Mouse (Mus musculus) embryonic fibroblast, embryonic 13.5 days (primary cell): ENCODE results near the gene Ankrd12.

Experiments used
- CTCF ChIP-seq: IDR thresholded peaks from 2 replicates; pipeline ENCODE4 v1.5.1; 2011; ENCODE audit warnings: mild to moderate bottlenecking, control low read depth, low read length, moderate library complexity, borderline replicate concordance; ENCODE audit not compliant: insufficient read depth
- POLR2A ChIP-seq: IDR thresholded peaks from 2 replicates; pipeline ENCODE4 v1.6.1; 2011; ENCODE audit warnings: low read depth, mild to moderate bottlenecking, control low read depth, low read length, moderate library complexity

DNA sequence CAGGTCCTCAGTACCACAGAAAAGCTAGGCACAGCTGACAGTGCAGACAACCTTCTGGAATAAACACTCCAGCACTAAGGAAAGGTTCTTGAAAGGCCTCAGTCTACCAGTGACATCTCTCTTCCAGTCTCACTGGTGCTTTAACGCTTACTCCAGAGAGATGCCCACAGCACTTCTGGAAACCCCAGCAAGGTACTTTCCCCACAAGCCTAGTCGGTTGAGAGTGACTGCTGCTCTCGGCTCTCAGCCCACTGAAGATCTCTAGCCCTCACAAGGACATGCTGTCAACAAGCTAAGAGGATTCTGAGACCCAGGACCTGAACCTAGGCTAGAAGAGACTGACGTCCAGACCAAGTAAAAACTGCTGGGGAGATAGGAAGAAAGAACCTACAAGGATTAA is 11.8 kb downstream of the Ankrd12 start:
- TF ChIP-seq CTCF (no peak), POLR2A (no peak)
